Mouse (Mus musculus) frontal cortex, postnatal 36 days (tissue): ENCODE results near the gene Jagn1.
A peak's percentile ranks its signal among the peaks of the same experiment; 100 is the strongest.

Experiments
- DNase-seq, 2 experiments: peaks; one replicate each; pipeline ENCODE4 v3.0.0; 2022; ENCODE audit warnings: low spot score in 2 of 2

The Jagn1 gene

GRCm38 (mm10) chr6:113434691-113435090 is 7.7 kb upstream of the Jagn1 start:
- no peak for DNase-seq

GRCm38 (mm10) chr6:113435664-113436205 is 6.6 kb upstream of the Jagn1 start, which contains the start of gene Cidec:
TSS of gene Cidec (minus strand) at chr6:113435760.
- DNase-seq, result no peak

- DNase-seq, result no peak
Observed at GRCm38 (mm10) chr6:113437135-113437534, 5.2 kb upstream of the Jagn1 start.

- DNase-seq, result no peak
Observed at GRCm38 (mm10) chr6:113438721-113439430, 3.5 kb upstream of the Jagn1 start.

GRCm38 (mm10) chr6:113440686-113441085 is 1.7 kb upstream of the Jagn1 start:
- DNase-seq, result no peak

GRCm38 (mm10) chr6:113441147-113441680 is 1.2 kb upstream of the Jagn1 start:
- DNase-seq, result peak; percentile 55 to 76

- no peak for DNase-seq
Observed at GRCm38 (mm10) chr6:113442087-113442441, 305 bp upstream of the Jagn1 start.

GRCm38 (mm10) chr6:113443091-113443490 is 722 bp downstream of the Jagn1 start:
- DNase-seq, result no peak

- DNase-seq, result no peak
Observed at GRCm38 (mm10) chr6:113444207-113444965, 2.0 kb downstream of the Jagn1 start.

GRCm38 (mm10) chr6:113447639-113448038 is 5.3 kb downstream of the Jagn1 start:
- DNase-seq, result no peak

- no peak for DNase-seq
Observed at GRCm38 (mm10) chr6:113451839-113452238, 9.5 kb downstream of the Jagn1 start.

GRCm38 (mm10) chr6:113455007-113455406 is 12.6 kb downstream of the Jagn1 start:
- no peak for DNase-seq

GRCm38 (mm10) chr6:113457952-113458534 is 15.7 kb downstream of the Jagn1 start, which contains the start of gene Il17re:
TSS of gene Il17re (plus strand) at chr6:113458484.
- DNase-seq, result no peak

GRCm38 (mm10) chr6:113458635-113459034 is 16.3 kb downstream of the Jagn1 start:
- no peak for DNase-seq

GRCm38 (mm10) chr6:113464040-113464439 is 21.7 kb downstream of the Jagn1 start:
- DNase-seq, result no peak

GRCm38 (mm10) chr6:113465602-113466001 is 23.2 kb downstream of the Jagn1 start:
- no peak for DNase-seq

GRCm38 (mm10) chr6:113468512-113468911 is 26.1 kb downstream of the Jagn1 start:
- DNase-seq, result no peak

GRCm38 (mm10) chr6:113469021-113469420 is 26.7 kb downstream of the Jagn1 start:
- peak; percentile 54 to 67 for DNase-seq

- peak; percentile 65 to 76 for DNase-seq
Observed at GRCm38 (mm10) chr6:113469432-113469831, 27.1 kb downstream of the Jagn1 start.

GRCm38 (mm10) chr6:113471297-113471936 is 29.0 kb downstream of the Jagn1 start, which contains the start of gene Il17rc:
TSS of gene Il17rc (plus strand) at chr6:113471427.
- no peak for DNase-seq

GRCm38 (mm10) chr6:113472061-113472460 is 29.7 kb downstream of the Jagn1 start:
- no peak for DNase-seq

- DNase-seq, result no peak
Observed at GRCm38 (mm10) chr6:113473246-113473645, 30.9 kb downstream of the Jagn1 start.
